Comparison of ENCODE assay signal across 7 mouse cellular contexts in genomic region chr8:110604556-110604955, GRCm38 (mm10). TPM values are rescaled to one million over a fixed set of nuclear protein-coding genes. Genes with fewer than 3 reads are reported as not detected.
A peak's percentile ranks its signal among the peaks of the same experiment; 100 is the strongest.
DNase-seq lines count a peak whose midpoint lies in the region; ATAC-seq and TF ChIP-seq lines count a peak whose summit lies in the region.

No protein-coding gene starts in this region.

- H3K27me3 ChIP-seq in E14TG2a.4 (ENCODE audit: insufficient read depth, low read length) = peaks cover 5% of the 10 kb centered on the region; the same call in 1 of the 2 replicates

- H3K36me3 ChIP-seq in E14TG2a.4 (ENCODE audit: insufficient read depth, low read length) = no peaks in the 10 kb centered on the region

- peak; percentile 73 for ATAC-seq in common myeloid progenitor, adult 5-6 weeks (replicated peaks; ENCODE audit: low read depth, poor library complexity, severe bottlenecking)
- no peak for ATAC-seq in erythroid progenitor cell, adult 5-6 weeks (replicated peaks; ENCODE audit: low FRiP score, poor library complexity, severe bottlenecking)

- peak; percentile 61 for TF ChIP-seq CTCF in E14TG2a.4 (conservative IDR thresholded peaks at IDR 0.05; ENCODE audit: low read length)

- no peaks in the 10 kb centered on the region for H3K9me3 ChIP-seq in E14TG2a.4 (ENCODE audit: low read length)

- H3K4me3 ChIP-seq in E14TG2a.4 (replicated peaks; ENCODE audit: low read length) = no peak overlapping the region

- peak; percentile 43 for DNase-seq in kidney, adult 9 months
- no peak for DNase-seq in kidney, adult 11 months
- DNase-seq in A20 (ENCODE audit: low read depth, low spot score) = peak; percentile 55
- peak; percentile 37 for DNase-seq in left cerebral cortex, postnatal 4 days

- intact Hi-C loops in left cerebral cortex, postnatal 4 days (cut with DNase I) = no loop called here

- peaks cover 36% of the 10 kb centered on the region for H3K4me1 ChIP-seq in E14TG2a.4 (replicated peaks; ENCODE audit: low read depth, low read length)

RNA-seq across cellular contexts. Expression of gene Vac14, which starts 13.8 kb away (rescaled TPM):
- total RNA-seq in common myeloid progenitor, adult 5-6 weeks (2017) = 19.8 and 20.3 TPM in 2 replicates
- 10 to 100 TPM; 47.3 to 49.0 TPM for total RNA-seq in left cerebral cortex, postnatal 4 days (2021)
- total RNA-seq in erythroid progenitor cell, adult 5-6 weeks (2015; ENCODE audit: low replicate concordance) = 12.6 and 24.3 TPM in 2 replicates
- total RNA-seq in erythroid progenitor cell, adult 5-6 weeks (2017; ENCODE audit: low replicate concordance) = 8.6 and 12.6 TPM in 2 replicates
